Mouse (Mus musculus): ENCODE measurements around the gene Sec23a. TPM values are rescaled to one million over a fixed set of nuclear protein-coding genes. Genes with fewer than 3 reads are reported as not detected.

Sec23a gene
- polyA plus RNA-seq, 1 experiment from 2014 or later, result 90.3 TPM

- no peak overlapping the region for H3K4me2 ChIP-seq
- peaks cover 4% of the 10 kb centered on the region; the same call in 1 of the 2 replicates for H3K36me3 ChIP-seq (ENCODE audit: control insufficient read depth, insufficient read depth, low read length)
- H3K9ac ChIP-seq (ENCODE audit: low read length), result no peak overlapping the region
- H3K9me3 ChIP-seq (ENCODE audit: control insufficient read depth, low read length), result no peaks in the 10 kb centered on the region
- H3K4me3 ChIP-seq (ENCODE audit: low read depth, low read length), result no peak overlapping the region
- no peak overlapping the region for H3K27ac ChIP-seq (ENCODE audit: low read depth, low read length)
- H3K4me1 ChIP-seq (ENCODE audit: control insufficient read depth, insufficient read depth, low read length), result no peaks in the 10 kb centered on the region
- ATAC-seq (ENCODE audit: low FRiP score) (no peak), DNase-seq (ENCODE audit: low spot score, missing footprints) (peak; percentile 35)
- no peaks in the 10 kb centered on the region for H3K27me3 ChIP-seq (ENCODE audit: control insufficient read depth, insufficient read depth, low read length)
- 100% methylated on average over 3 of the region's 3 CpGs for WGBS
Measured at GRCm38 (mm10) chr12:59052470-59052869, 40.7 kb upstream of the Sec23a start.

DNA sequence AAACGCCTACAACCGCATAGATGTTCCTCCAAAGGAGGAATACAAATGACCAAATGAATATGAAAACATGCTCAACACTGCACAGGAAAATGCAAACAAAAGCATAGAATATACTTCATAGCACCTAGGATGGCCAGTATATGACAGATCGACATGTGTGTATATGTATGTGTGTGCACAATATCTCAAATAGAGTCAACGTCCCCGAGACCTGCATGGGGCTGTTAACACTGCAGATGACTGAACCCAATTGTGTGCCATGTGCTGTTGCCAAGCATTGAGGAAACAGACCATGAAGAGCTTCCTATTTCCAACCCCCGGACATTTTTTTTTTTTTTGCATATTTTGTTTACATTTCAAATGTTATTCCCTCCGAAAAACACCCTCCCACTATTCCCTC lies 29.0 kb upstream of the Sec23a start:
- H3K27ac ChIP-seq (ENCODE audit: low read depth, low read length), result no peak overlapping the region
- H3K4me1 ChIP-seq (ENCODE audit: control insufficient read depth, insufficient read depth, low read length), result no peaks in the 10 kb centered on the region
- H3K9ac ChIP-seq (ENCODE audit: low read length), result no peak overlapping the region
- WGBS, result 33% methylated on average over 7 of the region's 7 CpGs
- H3K4me2 ChIP-seq, result no peak overlapping the region
- DNase-seq (ENCODE audit: low spot score, missing footprints) (peak; percentile 84), ATAC-seq (ENCODE audit: low FRiP score) (0 out of 2 replicates have a peak, but pooled peaks have one; percentile 37)
- no peaks in the 10 kb centered on the region for H3K27me3 ChIP-seq (ENCODE audit: control insufficient read depth, insufficient read depth, low read length)
- no peaks in the 10 kb centered on the region for H3K36me3 ChIP-seq (ENCODE audit: control insufficient read depth, insufficient read depth, low read length)
- H3K9me3 ChIP-seq (ENCODE audit: control insufficient read depth, low read length), result no peaks in the 10 kb centered on the region
- no peak overlapping the region for H3K4me3 ChIP-seq (ENCODE audit: low read depth, low read length)

GRCm38 (mm10) chr12:59039971-59040844 lies 28.4 kb upstream of the Sec23a start:
- 3% methylated on average over 23 of the region's 23 CpGs for WGBS
- peak overlapping the region; percentile 35 for H3K4me2 ChIP-seq

DNA sequence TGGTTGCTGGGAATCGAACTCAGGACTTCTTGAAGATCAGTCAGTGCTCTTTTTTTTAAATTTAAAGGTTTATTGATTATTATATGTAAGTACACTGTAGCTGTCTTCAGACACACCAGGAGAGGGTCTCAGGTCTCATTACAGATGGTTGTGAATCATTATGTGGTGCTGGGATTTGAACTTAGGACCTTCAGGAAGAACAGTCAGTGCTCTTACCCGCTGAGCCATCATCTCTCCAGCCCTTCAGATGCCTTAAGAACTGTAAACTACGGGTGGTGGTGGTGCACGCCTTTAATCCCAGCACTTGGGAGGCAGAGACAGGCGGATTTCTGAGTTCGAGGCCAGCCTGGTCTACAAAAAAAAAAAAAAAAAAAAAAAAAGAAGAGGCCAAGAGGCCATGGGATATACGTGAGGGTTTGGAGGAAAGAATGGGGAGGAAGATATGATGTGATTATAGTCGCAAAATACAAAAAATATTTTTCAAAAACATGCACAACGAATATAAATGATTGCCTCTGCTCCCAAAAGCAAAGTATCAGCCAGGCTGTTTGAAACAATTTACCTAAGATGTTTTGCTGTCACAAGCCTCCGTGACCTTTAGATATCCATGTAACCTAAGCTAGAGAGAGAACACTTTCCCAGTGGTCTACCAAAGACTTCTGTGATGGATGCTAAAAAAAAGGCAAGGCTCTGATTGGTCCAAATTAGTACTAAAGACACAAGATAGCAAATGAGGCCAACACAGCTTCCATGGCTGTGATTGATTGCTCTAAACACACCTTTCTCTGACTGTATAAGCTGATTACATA lies 27.5 kb upstream of the Sec23a start:
- no peaks in the 10 kb centered on the region for H3K36me3 ChIP-seq (ENCODE audit: control insufficient read depth, insufficient read depth, low read length)
- no peak overlapping the region for H3K9ac ChIP-seq (ENCODE audit: low read length)
- no peak overlapping the region for H3K27ac ChIP-seq (ENCODE audit: low read depth, low read length)
- ATAC-seq (ENCODE audit: low FRiP score) (peak; percentile 14; the same call in 1 of the 2 replicates), DNase-seq (ENCODE audit: low spot score, missing footprints) (peak; percentile 80)
- no peaks in the 10 kb centered on the region for H3K9me3 ChIP-seq (ENCODE audit: control insufficient read depth, low read length)
- H3K27me3 ChIP-seq (ENCODE audit: control insufficient read depth, insufficient read depth, low read length), result no peaks in the 10 kb centered on the region
- H3K4me1 ChIP-seq (ENCODE audit: control insufficient read depth, insufficient read depth, low read length), result no peaks in the 10 kb centered on the region
- no peak overlapping the region for H3K4me3 ChIP-seq (ENCODE audit: low read depth, low read length)
- H3K4me2 ChIP-seq, result peak overlapping the region; percentile 35; the same call in 1 of the 2 replicates
- 67% methylated on average over 10 of the region's 10 CpGs for WGBS

More at GRCm38 (mm10) chr12:59039971-59040844, 28.4 kb upstream of the Sec23a start:
- no peaks in the 10 kb centered on the region for H3K9me3 ChIP-seq (ENCODE audit: control insufficient read depth, low read length)
- no peaks in the 10 kb centered on the region for H3K4me1 ChIP-seq (ENCODE audit: control insufficient read depth, insufficient read depth, low read length)
- H3K4me3 ChIP-seq (ENCODE audit: low read depth, low read length), result 0 out of 2 replicates have a peak overlapping the region, but pooled peaks have one; percentile 3
- no peaks in the 10 kb centered on the region for H3K36me3 ChIP-seq (ENCODE audit: control insufficient read depth, insufficient read depth, low read length)
- peak overlapping the region; percentile 60; the same call in 1 of the 2 replicates for H3K27ac ChIP-seq (ENCODE audit: low read depth, low read length)
- peak; percentile 91 for ATAC-seq (ENCODE audit: low FRiP score)
- peak; percentile 98 for DNase-seq (ENCODE audit: low spot score, missing footprints)
- peak overlapping the region; percentile 42; the same call in 1 of the 2 replicates for H3K9ac ChIP-seq (ENCODE audit: low read length)
- H3K27me3 ChIP-seq (ENCODE audit: control insufficient read depth, insufficient read depth, low read length), result no peaks in the 10 kb centered on the region

- Histone ChIP-seq H3K9ac (ENCODE audit: low read length) (no peak overlapping the region), H3K4me2 (no peak overlapping the region), H3K27me3 (ENCODE audit: control insufficient read depth, insufficient read depth, low read length) (no peaks in the 10 kb centered on the region), H3K27ac (ENCODE audit: low read depth, low read length) (no peak overlapping the region), H3K4me3 (ENCODE audit: low read depth, low read length) (no peak overlapping the region), H3K36me3 (ENCODE audit: control insufficient read depth, insufficient read depth, low read length) (no peaks in the 10 kb centered on the region), H3K4me1 (ENCODE audit: control insufficient read depth, insufficient read depth, low read length) (no peaks in the 10 kb centered on the region), H3K9me3 (ENCODE audit: control insufficient read depth, low read length) (no peaks in the 10 kb centered on the region)
- ATAC-seq (ENCODE audit: low FRiP score) (no peak), DNase-seq (ENCODE audit: low spot score, missing footprints) (peak; percentile 23)
- 68% methylated on average over 5 of the region's 5 CpGs for WGBS
Measured at GRCm38 (mm10) chr12:59032101-59032500, 20.3 kb upstream of the Sec23a start.

GRCm38 (mm10) chr12:59021306-59021705 lies 9.5 kb upstream of the Sec23a start:
- no peak overlapping the region for H3K4me2 ChIP-seq
- no peak overlapping the region for H3K4me3 ChIP-seq (ENCODE audit: low read depth, low read length)
- no peaks in the 10 kb centered on the region for H3K4me1 ChIP-seq (ENCODE audit: control insufficient read depth, insufficient read depth, low read length)
- DNase-seq (ENCODE audit: low spot score, missing footprints), result peak; percentile 41
- no peaks in the 10 kb centered on the region for H3K27me3 ChIP-seq (ENCODE audit: control insufficient read depth, insufficient read depth, low read length)
- H3K27ac ChIP-seq (ENCODE audit: low read depth, low read length), result no peak overlapping the region
- no peaks in the 10 kb centered on the region for H3K9me3 ChIP-seq (ENCODE audit: control insufficient read depth, low read length)
- WGBS, result 90% methylated on average over 4 of the region's 4 CpGs
- no peak for ATAC-seq (ENCODE audit: low FRiP score)
- peaks cover 8% of the 10 kb centered on the region for H3K36me3 ChIP-seq (ENCODE audit: control insufficient read depth, insufficient read depth, low read length)
- H3K9ac ChIP-seq (ENCODE audit: low read length), result no peak overlapping the region

GRCm38 (mm10) chr12:59019891-59020290 lies 8.1 kb upstream of the Sec23a start:
- ATAC-seq (ENCODE audit: low FRiP score) (no peak), DNase-seq (ENCODE audit: low spot score, missing footprints) (peak; percentile 79)
- Histone ChIP-seq H3K9ac (ENCODE audit: low read length) (no peak overlapping the region), H3K27me3 (ENCODE audit: control insufficient read depth, insufficient read depth, low read length) (no peaks in the 10 kb centered on the region), H3K36me3 (ENCODE audit: control insufficient read depth, insufficient read depth, low read length) (peaks cover 8% of the 10 kb centered on the region), H3K4me3 (ENCODE audit: low read depth, low read length) (no peak overlapping the region), H3K9me3 (ENCODE audit: control insufficient read depth, low read length) (no peaks in the 10 kb centered on the region), H3K4me2 (no peak overlapping the region), H3K4me1 (ENCODE audit: control insufficient read depth, insufficient read depth, low read length) (no peaks in the 10 kb centered on the region), H3K27ac (ENCODE audit: low read depth, low read length) (no peak overlapping the region)
- 82% methylated on average over 2 of the region's 2 CpGs for WGBS

DNA sequence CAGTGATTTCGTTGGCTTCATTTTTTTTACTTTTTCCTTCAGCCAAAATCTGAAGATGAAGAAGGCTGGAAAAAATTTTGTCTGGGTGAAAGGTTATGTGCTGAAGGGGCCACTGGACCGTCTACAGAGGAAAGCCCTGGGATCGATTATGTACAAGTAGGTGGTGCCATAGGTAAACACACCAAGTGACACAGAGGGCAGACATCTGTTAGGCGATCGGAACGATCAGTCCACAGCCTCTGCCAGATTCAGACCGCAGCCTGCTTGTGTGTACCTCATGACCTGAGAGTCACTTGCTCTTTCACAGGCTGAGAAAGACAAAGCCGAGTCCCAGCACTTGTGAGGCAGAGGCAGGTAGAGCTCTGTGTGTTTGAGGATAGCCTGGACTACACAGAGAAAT lies 6.2 kb upstream of the Sec23a start:
- H3K9me3 ChIP-seq (ENCODE audit: control insufficient read depth, low read length), result no peaks in the 10 kb centered on the region
- WGBS, result 93% methylated on average over 8 of the region's 8 CpGs
- peaks cover 8% of the 10 kb centered on the region for H3K36me3 ChIP-seq (ENCODE audit: control insufficient read depth, insufficient read depth, low read length)
- no peak for DNase-seq (ENCODE audit: low spot score, missing footprints)
- H3K4me1 ChIP-seq (ENCODE audit: control insufficient read depth, insufficient read depth, low read length), result no peaks in the 10 kb centered on the region
- ATAC-seq (ENCODE audit: low FRiP score), result no peak
- H3K27me3 ChIP-seq (ENCODE audit: control insufficient read depth, insufficient read depth, low read length), result no peaks in the 10 kb centered on the region
- H3K4me3 ChIP-seq (ENCODE audit: low read depth, low read length), result no peak overlapping the region
- no peak overlapping the region for H3K27ac ChIP-seq (ENCODE audit: low read depth, low read length)
- no peak overlapping the region for H3K4me2 ChIP-seq
- no peak overlapping the region for H3K9ac ChIP-seq (ENCODE audit: low read length)
